Mouse (Mus musculus): ENCODE data around the gene Tead3.
A peak's percentile ranks its signal among the peaks of the same experiment; 100 is the strongest.
"Not testable (repeated sequence)": the region's sequence is repeated elsewhere in the genome, so short reads cannot be mapped to it uniquely, and the experiment has no call there.

The Tead3 gene

GRCm38 (mm10) chr17:28331241-28332112, 19.1 kb downstream of the Tead3 start:
- peak; percentile 65 for DNase-seq (ENCODE audit: low read depth, low spot score)

- DNase-seq (ENCODE audit: low read depth, low spot score): not testable (repeated sequence)
These were observed 20.0 kb downstream of the Tead3 start for GRCm38 (mm10) chr17:28330590-28330989.

GRCm38 (mm10) chr17:28330232-28330546, 20.4 kb downstream of the Tead3 start:
- DNase-seq (ENCODE audit: low read depth, low spot score): no peak

DNA sequence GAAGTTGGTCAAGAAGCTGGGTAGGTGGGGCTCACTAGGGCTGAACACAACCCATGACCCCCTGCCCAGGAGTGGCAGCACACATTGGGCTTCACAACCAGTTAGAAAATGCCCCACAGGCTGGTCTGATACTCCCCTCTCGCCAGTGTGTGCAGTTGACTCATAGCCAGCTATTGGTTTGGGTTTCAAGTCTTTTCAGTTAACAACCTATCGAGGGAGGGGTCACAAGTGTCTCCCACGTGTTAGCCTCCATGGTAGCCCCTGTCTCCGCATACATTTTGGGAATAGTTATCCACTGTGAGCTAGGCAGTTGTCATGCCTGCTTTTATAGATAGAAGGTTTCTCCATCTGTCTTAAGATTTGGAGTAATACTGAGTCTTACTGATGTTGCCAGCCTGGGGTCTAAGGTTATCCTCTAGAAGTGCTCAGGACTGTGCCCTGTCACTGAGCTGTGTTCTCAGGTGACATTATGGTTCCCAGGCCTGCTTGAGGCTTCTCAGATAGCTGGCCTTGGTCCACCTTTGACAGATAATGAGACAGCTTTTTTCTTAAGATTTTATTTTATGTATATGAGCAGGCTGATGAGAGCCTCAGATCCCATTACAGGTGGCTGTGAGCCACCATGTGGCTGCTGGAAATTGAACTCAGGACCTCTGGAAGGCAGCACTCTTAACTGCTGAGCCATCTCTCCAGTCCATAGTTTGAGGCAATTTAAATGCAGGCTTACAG, 20.9 kb downstream of the Tead3 start:
- DNase-seq (ENCODE audit: low read depth, low spot score): no peak

DNA sequence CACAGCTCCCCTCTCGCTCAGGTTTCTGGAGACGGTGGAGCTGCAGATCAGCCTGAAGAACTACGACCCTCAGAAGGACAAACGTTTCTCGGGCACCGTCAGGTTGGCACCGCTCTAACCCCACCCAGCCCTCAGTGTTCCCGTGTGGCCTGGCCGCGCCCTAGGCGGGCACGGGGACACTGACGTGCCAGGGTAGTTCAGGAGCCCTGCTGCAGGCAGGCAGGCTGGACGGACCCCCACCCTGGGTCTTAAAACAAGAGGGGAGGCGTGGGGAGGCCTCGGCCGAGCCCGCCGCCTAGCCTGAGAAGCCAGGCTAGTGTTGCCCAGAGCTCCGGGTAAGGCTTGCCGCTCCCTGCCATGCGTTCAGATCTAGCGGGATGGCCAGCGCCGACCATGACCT, 21.7 kb downstream of the Tead3 start:
- no peak for DNase-seq (ENCODE audit: low read depth, low spot score)

DNA sequence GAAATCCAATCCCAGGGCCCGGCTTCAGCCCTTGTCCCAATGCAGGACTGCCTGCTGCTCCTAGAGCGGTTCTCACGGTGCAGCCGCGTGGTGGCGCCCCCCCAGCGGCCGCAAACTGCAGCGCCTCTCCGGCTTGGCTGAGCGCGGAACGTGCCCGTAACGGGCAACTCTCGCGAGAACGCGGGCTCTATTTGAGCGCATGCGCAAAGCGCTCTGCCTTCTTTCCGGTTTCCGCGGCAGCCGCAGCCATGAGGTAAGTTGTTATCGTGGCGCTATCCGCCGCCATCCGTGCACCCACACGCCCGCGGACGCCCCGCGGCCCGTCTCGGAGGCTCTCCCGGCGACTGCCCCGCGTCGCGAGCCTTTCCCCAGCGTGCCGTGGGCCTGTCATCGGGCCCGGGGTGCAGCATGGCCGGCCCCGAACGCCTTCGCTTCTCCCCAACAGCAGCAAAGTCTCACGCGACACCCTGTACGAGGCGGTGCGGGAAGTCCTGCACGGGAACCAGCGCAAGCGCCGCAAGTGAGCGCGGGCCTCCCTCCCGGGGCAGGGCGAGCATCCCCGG, 22.2 kb downstream of the Tead3 start, which contains the start of gene Rpl10a:
Rpl10a (plus strand) TSS at position 106 of the 563 bp plus-strand sequence.
- DNase-seq (ENCODE audit: low read depth, low spot score): peak; percentile 95

- no peak for DNase-seq (ENCODE audit: low read depth, low spot score)
These were observed 22.8 kb downstream of the Tead3 start for GRCm38 (mm10) chr17:28327673-28328325.

DNA sequence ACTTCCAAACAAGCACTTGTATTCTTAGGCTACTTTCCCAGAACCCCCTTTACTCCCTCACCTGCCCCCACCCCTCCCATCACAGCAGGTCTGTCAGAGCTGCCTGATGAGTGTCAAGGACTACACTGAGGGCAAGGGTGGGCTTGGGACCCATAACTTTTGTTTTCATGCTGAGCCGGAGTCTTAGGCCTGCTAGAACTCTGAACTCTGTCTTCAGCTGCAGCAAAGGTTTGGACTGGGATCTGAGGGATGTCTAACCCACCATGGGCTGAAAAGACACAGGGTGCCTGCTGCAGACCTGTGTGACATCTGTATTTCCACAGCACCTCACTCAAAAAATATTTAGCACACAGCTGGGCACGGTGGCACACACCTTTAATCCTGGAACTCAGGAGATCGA, 23.7 kb downstream of the Tead3 start:
- no peak for DNase-seq (ENCODE audit: low read depth, low spot score)

GRCm38 (mm10) chr17:28325751-28326150, 24.9 kb downstream of the Tead3 start:
- no peak for DNase-seq (ENCODE audit: low read depth, low spot score)

DNA sequence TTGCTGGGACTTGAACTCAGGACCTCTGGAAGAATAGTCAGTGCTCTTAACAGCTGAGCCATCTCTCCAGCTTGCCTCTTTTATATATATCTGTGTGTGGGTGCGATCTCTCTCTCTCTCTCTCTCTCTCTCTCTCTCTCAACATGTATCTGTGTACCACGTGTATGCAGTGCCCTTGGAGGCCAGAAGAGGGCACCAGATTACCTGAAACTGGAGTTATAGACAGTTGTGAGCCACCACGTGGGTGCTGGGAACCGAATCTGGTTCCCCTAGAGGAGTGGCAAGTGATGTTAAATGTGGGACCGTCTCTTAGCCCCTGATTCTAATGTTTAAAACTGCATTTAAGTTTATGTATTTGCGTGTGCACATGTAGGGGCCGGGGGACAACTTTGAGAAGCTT, 26.2 kb downstream of the Tead3 start:
- DNase-seq (ENCODE audit: low read depth, low spot score): peak; percentile 82

GRCm38 (mm10) chr17:28323786-28324185, 26.8 kb downstream of the Tead3 start:
- DNase-seq (ENCODE audit: low read depth, low spot score): peak; percentile 72

DNA sequence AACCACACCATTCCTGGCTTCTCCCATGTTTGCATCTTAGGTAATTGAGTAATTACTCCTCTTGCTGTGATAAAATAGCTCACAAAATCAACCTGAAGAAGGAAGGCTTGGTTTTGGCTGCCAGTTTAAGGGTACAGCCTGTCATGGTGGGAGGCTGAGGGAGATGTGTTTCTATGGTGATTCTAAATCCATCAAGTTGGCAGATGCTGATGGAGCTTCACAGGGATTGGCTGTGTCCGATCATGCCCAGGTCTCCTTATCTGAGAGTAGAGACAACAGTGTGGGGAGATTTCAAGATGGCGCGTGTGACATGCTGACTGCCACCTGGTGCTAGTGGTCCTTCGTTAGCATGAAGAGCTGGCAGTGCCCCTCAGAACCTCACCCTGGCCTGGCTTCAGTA, 28.9 kb downstream of the Tead3 start:
- no peak for DNase-seq (ENCODE audit: low read depth, low spot score)

GRCm38 (mm10) chr17:28317725-28318124, 32.9 kb downstream of the Tead3 start:
- no peak for DNase-seq (ENCODE audit: low read depth, low spot score)

GRCm38 (mm10) chr17:28317091-28317490, 33.5 kb downstream of the Tead3 start:
- DNase-seq (ENCODE audit: low read depth, low spot score): no peak

DNA sequence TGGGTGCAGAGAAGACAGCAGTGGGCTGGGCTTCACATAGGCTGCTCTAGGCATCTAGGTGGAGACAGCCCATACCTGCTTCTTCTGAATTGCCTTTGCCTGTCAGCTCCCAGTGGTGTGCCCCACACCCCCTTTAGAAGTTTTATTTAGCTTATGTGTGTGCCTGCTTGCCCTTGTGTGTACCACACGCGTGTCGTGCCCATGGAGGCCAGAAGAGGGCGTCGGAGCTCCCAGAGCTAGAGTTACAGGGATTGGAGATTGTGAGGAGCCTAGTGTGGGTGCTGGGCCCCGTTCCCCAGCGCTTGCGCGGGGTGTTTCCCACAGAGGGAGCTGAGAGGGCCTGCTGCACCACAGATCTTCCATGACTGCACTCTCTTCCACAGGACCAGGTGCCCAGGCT, 34.1 kb downstream of the Tead3 start:
- DNase-seq (ENCODE audit: low read depth, low spot score): peak; percentile 54

GRCm38 (mm10) chr17:28315611-28316160, 34.9 kb downstream of the Tead3 start:
- no peak for DNase-seq (ENCODE audit: low read depth, low spot score)

GRCm38 (mm10) chr17:28313880-28314225, 36.8 kb downstream of the Tead3 start:
- peak; percentile 38 for DNase-seq (ENCODE audit: low read depth, low spot score)

GRCm38 (mm10) chr17:28313212-28313879, 37.3 kb downstream of the Tead3 start, which contains the start of gene Fance:
TSS of gene Fance (plus strand) at chr17:28313519.
- peak; percentile 100 for DNase-seq (ENCODE audit: low read depth, low spot score)

DNA sequence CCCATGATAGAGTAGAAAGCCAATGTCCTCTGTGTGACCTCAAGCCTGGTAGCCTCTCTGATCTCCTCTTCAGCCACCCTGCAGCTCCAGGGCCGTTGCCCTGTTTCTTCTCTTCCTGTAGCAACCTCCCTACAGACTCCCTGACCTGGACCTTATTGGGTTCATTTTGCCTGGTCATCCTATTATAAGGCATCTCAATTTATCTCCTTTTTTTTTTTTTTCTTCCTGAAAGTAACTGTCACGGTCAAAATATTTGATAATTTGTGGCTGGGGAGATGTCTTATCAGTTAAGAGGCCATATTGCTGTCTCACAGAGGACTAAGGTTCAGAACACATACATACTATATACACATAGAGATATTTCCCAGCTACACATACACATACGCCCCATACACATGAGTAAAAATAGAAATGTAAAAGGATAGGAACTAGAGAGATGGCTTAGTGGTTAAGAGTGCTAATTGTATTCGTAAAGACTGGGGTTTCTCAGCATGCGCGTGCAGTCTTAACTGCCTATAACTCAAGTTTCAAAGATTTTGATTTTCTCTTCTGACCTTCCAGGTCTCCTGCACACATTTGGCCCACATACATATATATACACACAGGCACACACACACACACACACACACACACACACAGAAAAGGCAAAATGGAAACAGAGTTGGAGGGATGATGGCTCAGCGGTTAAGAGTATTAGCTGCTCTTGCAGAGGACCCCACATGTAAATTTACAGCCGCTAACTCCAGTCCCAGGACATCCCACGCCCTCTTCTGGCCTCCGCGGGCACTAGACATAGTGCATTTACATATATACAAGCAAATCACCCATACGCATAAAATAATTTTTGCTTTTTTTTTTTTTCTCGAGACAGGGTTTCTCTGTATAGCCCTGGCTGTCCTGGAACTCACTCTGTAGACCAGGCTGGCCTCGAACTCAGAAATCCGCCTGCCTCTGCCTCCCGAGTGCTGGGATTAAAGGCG, 38.1 kb downstream of the Tead3 start:
- DNase-seq (ENCODE audit: low read depth, low spot score): peak; percentile 61

Measured in ES-CJ7 (cell line).